Mouse (Mus musculus) limb, embryonic 10.5 days (tissue): Measurements from ENCODE around the gene Rnf214. TPM values are rescaled to one million over a fixed set of nuclear protein-coding genes. Genes with fewer than 3 reads are reported as not detected.

Experiments used
- DNase-seq: peaks from one replicate; pipeline ENCODE4 v3.0.0-alpha.2; 2017; ENCODE audit warnings: low spot score
- H3K27ac ChIP-seq: fragments of 300-500 bp; sonication (generic); 2 replicates; pipeline ENCODE4 v1.5.1; 2016; ENCODE audit warnings: mild to moderate bottlenecking
- H3K27me3 ChIP-seq: fragments of 300-500 bp; sonication (generic); 2 replicates; pipeline ENCODE4 v1.6.1; 2016; ENCODE audit warnings: low read depth, mild to moderate bottlenecking; ENCODE audit not compliant: poor library complexity, severe bottlenecking
- H3K36me3 ChIP-seq: fragments of 300-500 bp; sonication (generic); 2 replicates; pipeline ENCODE4 v1.6.1; 2016; ENCODE audit warnings: mild to moderate bottlenecking, moderate library complexity
- H3K4me1 ChIP-seq: fragments of 300-500 bp; sonication (generic); 2 replicates; pipeline ENCODE4 v1.6.1; 2016
- H3K4me3 ChIP-seq: fragments of 300-500 bp; sonication (generic); 2 replicates; pipeline ENCODE4 v1.5.1; 2016; ENCODE audit warnings: mild to moderate bottlenecking, moderate library complexity
- H3K9me3 ChIP-seq: fragments of 300-500 bp; sonication (generic); replicated peaks from 2 replicates; pipeline ENCODE4 v1.6.1; 2016; ENCODE audit warnings: mild to moderate bottlenecking
- WGBS: fragments of 180-500 bp; shearing (Covaris S2); methylation state at CpG from one replicate; pipeline ENCODE4 v1.1.7; 2016; 5-methylcytosine and 5-hydroxymethylcytosine counted together
- polyA plus RNA-seq: library from polyadenylated mRNA; unstranded; fragments of >200 nt; fragmentation: Nextera tagmentation; extraction: Ambion mirVana; gene quantifications from 2 replicates; pipeline ENCODE4 v1.2.1, GENCODE M21; 2016

Gene Rnf214
- polyA plus RNA-seq, 1 experiment from 2014 or later: 61.2 TPM

DNA sequence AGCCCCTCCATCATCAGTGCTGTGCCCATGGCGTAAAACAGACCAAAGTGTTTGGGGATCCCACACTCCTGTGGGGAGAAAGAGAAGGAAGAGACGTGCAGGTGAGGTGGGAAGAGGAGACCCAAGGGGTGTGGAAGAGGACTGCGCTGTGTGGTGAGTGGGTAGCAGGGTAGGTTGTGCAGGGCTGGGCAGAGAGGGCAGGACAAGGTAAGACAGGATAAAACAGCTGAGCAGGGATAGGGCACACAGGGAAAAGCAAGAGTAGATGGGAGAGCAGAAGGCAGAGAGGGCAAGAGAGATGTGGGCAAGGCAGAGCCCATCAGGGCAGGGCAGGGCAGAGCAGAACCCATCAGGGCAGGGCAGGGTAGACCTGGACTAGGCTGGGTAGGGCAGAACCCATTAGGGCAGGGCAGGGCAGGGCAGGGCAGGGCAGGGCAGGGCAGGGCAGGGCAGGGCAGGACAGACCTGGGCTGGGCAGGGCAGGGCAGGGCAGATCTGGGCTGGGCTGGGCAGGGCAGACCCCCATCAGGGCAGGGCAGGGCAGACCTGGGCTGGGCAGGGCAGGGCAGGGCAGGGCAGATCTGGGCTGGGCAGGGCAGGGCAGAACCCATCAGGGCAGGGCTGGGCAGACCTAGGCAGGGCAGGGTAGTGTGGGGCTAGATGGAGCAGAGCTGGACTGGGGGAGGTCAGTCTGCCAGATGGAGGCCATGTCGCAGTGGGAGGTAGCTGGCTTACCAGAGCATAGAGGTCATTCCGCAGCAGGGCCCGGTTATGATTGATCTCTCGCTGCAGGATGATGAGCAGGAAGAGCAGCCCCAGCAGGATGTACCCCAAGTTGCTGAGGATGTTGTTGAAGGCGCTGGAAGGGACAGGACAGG is 37.2 kb upstream of the Rnf214 start:
- DNase-seq: no peak
- H3K27ac ChIP-seq: no peak overlapping the region
- no peaks in the 10 kb centered on the region for H3K27me3 ChIP-seq
- H3K4me3 ChIP-seq: no peak overlapping the region; the same call in 1 of the 2 replicates
- 0 out of 2 replicates have a peak, but pooled peaks cover 3% of the 10 kb centered on the region for H3K4me1 ChIP-seq
- no peaks in the 10 kb centered on the region for H3K9me3 ChIP-seq
- H3K36me3 ChIP-seq: peaks cover 95% of the 10 kb centered on the region
- 92% methylated on average over 8 of the region's 8 CpGs for WGBS

GRCm38 (mm10) chr9:45942916-45943315 is 36.2 kb upstream of the Rnf214 start:
- H3K9me3 ChIP-seq: no peaks in the 10 kb centered on the region
- no peak overlapping the region for H3K4me3 ChIP-seq
- no peak overlapping the region for H3K27ac ChIP-seq
- no peaks in the 10 kb centered on the region for H3K27me3 ChIP-seq
- DNase-seq: no peak
- peaks cover 95% of the 10 kb centered on the region for H3K36me3 ChIP-seq
- H3K4me1 ChIP-seq: 0 out of 2 replicates have a peak, but pooled peaks cover 3% of the 10 kb centered on the region
- 93% methylated on average over 8 of the region's 8 CpGs for WGBS

GRCm38 (mm10) chr9:45942464-45942863 is 35.8 kb upstream of the Rnf214 start:
- Histone ChIP-seq H3K4me1 (0 out of 2 replicates have a peak, but pooled peaks cover 3% of the 10 kb centered on the region), H3K36me3 (peaks cover 95% of the 10 kb centered on the region)
- WGBS: 88% methylated on average over 16 of the region's 16 CpGs

DNA sequence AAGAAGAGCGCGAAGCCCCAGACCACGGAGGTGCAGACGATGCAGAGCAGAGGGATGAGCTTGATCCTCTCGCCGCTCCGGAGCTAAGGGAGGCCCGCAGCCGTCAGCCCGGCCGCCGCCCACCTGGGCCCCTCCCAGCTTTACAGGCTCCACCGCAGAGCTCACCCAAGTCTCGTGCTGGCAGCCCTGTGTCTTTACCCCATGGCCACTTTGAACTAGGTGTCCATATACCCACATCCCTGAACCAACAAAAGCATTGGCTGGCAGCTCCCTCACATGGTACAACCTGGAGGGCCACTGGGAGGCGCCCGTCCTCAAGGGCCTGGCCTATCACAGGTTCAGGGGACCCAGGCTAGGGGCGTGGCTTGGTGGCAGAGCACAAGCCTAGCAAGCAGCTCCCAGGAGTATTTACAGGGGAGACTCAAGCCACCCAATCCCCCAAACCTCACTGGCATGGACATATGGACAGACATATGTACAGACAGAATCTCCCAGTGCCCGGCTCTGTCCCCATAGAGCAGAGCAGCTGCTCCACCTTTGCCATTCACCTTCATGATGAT is 34.7 kb upstream of the Rnf214 start:
- 50% methylated on average over 18 of the region's 18 CpGs for WGBS
- DNase-seq: no peak

More at GRCm38 (mm10) chr9:45942464-45942863, 35.8 kb upstream of the Rnf214 start:
- Histone ChIP-seq H3K27ac (no peak overlapping the region), H3K27me3 (no peaks in the 10 kb centered on the region), H3K9me3 (no peaks in the 10 kb centered on the region), H3K4me3 (no peak overlapping the region)
- no peak for DNase-seq

GRCm38 (mm10) chr9:45939794-45940193 is 33.1 kb upstream of the Rnf214 start:
- 93% methylated on average over 6 of the region's 6 CpGs for WGBS
- Histone ChIP-seq H3K27ac (no peak overlapping the region), H3K27me3 (peaks cover 20% of the 10 kb centered on the region), H3K4me1 (peaks cover 12% of the 10 kb centered on the region), H3K9me3 (no peaks in the 10 kb centered on the region), H3K36me3 (peaks cover 68% of the 10 kb centered on the region), H3K4me3 (no peak overlapping the region)
- no peak for DNase-seq

More for the DNA sequence above, 34.7 kb upstream of the Rnf214 start:
- H3K4me3 ChIP-seq: no peak overlapping the region
- H3K4me1 ChIP-seq: 0 out of 2 replicates have a peak, but pooled peaks cover 3% of the 10 kb centered on the region
- H3K27me3 ChIP-seq: peaks cover 5% of the 10 kb centered on the region
- no peak overlapping the region for H3K27ac ChIP-seq
- peaks cover 84% of the 10 kb centered on the region for H3K36me3 ChIP-seq
- no peaks in the 10 kb centered on the region for H3K9me3 ChIP-seq

GRCm38 (mm10) chr9:45938952-45939637 is 32.4 kb upstream of the Rnf214 start:
- Histone ChIP-seq H3K27me3 (peaks cover 22% of the 10 kb centered on the region), H3K36me3 (peaks cover 61% of the 10 kb centered on the region), H3K27ac (no peak overlapping the region), H3K9me3 (no peaks in the 10 kb centered on the region), H3K4me3 (no peak overlapping the region), H3K4me1 (peaks cover 9% of the 10 kb centered on the region)
- WGBS: 86% methylated on average over 15 of the region's 15 CpGs
- DNase-seq: no peak

- Histone ChIP-seq H3K4me1 (peaks cover 9% of the 10 kb centered on the region), H3K9me3 (no peaks in the 10 kb centered on the region), H3K36me3 (peaks cover 51% of the 10 kb centered on the region), H3K27me3 (peaks cover 22% of the 10 kb centered on the region), H3K27ac (no peak overlapping the region), H3K4me3 (no peak overlapping the region)
- WGBS: 91% methylated on average over 8 of the region's 8 CpGs
- DNase-seq: no peak
Measured at GRCm38 (mm10) chr9:45938088-45938487, 31.4 kb upstream of the Rnf214 start.

- Histone ChIP-seq H3K4me3 (no peak overlapping the region), H3K4me1 (peaks cover 9% of the 10 kb centered on the region), H3K27ac (no peak overlapping the region), H3K27me3 (peaks cover 22% of the 10 kb centered on the region), H3K9me3 (no peaks in the 10 kb centered on the region), H3K36me3 (peaks cover 42% of the 10 kb centered on the region)
- DNase-seq: peak; percentile 57
- 25% methylated on average over 3 of the region's 3 CpGs for WGBS
Measured at GRCm38 (mm10) chr9:45936883-45937282, 30.2 kb upstream of the Rnf214 start.

DNA sequence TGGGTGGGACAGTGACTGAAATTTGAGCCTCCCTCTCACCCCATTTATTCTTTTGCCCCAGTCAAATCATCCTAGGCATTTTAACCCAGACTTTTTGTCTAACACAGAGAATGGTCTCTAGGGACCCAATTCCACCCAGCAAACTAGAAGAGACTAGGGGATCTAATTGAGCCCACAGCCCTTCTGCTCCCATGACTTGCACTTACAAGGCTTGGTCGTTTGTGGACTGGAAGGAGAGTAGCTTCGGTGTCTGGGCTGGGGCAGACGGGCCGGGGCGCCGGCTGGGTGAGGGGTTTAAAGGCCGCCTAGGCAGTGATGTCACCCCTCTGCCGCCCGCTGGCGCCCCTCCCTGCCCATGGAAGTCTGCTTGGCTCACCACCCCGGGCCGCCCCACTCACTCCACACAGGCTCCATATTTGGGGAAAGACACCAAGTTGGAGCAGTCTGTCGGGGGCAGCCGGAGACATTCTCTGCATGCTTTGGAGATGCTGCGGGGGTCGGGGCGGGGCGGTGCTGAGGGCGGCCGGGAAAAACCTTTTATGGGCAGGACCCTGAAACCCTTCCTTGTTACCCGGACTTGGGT is 29.0 kb upstream of the Rnf214 start, which contains the start of gene Tagln:
TSS of gene Tagln (minus strand) at position 431 of the 583 bp plus-strand sequence.
- Histone ChIP-seq H3K9me3 (no peaks in the 10 kb centered on the region), H3K27me3 (peaks cover 22% of the 10 kb centered on the region), H3K4me1 (peaks cover 9% of the 10 kb centered on the region), H3K4me3 (peak within 1 kb of the TSS; percentile 39), H3K27ac (0 out of 2 replicates have a peak within 1 kb of the TSS, but pooled peaks have one; percentile 56), H3K36me3 (peaks cover 37% of the 10 kb centered on the region)
- peak; percentile 48 for DNase-seq
- WGBS: 7% methylated on average over 21 of the region's 21 CpGs

- no peak overlapping the region for H3K27ac ChIP-seq
- no peak for DNase-seq
Measured at GRCm38 (mm10) chr9:45932571-45933415, 26.1 kb upstream of the Rnf214 start.

DNA sequence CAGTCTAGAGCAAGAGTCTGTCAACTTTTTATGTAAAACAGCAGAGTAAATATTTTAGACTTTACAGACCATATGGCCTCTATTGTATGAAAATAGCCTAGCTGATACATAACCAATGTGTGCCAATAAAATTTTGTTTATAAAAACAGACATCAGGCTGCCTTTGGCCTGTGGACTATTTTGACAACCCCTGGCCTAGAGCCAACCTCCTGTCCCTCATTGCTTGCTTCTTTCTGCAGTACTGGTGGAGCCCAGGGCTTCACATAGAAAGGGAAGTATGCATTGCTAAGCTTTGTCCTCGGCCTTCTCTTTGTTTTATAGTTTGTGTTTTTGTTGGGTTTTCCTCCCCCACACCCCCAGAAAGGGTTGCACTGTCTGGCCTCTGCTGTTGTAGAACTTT is 25.2 kb upstream of the Rnf214 start:
- Histone ChIP-seq H3K4me3 (no peak overlapping the region), H3K27ac (no peak overlapping the region), H3K27me3 (peaks cover 22% of the 10 kb centered on the region), H3K9me3 (no peaks in the 10 kb centered on the region), H3K36me3 (peaks cover 46% of the 10 kb centered on the region), H3K4me1 (peaks cover 9% of the 10 kb centered on the region)
- 75% methylated on average over 1 of the region's 1 CpGs for WGBS
- no peak for DNase-seq

More at GRCm38 (mm10) chr9:45932571-45933415, 26.1 kb upstream of the Rnf214 start:
- no peaks in the 10 kb centered on the region for H3K9me3 ChIP-seq
- peaks cover 22% of the 10 kb centered on the region for H3K27me3 ChIP-seq
- peaks cover 40% of the 10 kb centered on the region for H3K36me3 ChIP-seq
- no peak overlapping the region for H3K4me3 ChIP-seq
- 87% methylated on average over 11 of the region's 11 CpGs for WGBS
- H3K4me1 ChIP-seq: peaks cover 9% of the 10 kb centered on the region

GRCm38 (mm10) chr9:45929285-45929684 is 22.6 kb upstream of the Rnf214 start:
- no peaks in the 10 kb centered on the region for H3K9me3 ChIP-seq
- no peaks in the 10 kb centered on the region for H3K4me1 ChIP-seq
- DNase-seq: no peak
- H3K4me3 ChIP-seq: no peak overlapping the region
- no peaks in the 10 kb centered on the region for H3K27me3 ChIP-seq
- 86% methylated on average over 5 of the region's 5 CpGs for WGBS
- peaks cover 62% of the 10 kb centered on the region for H3K36me3 ChIP-seq
- H3K27ac ChIP-seq: no peak overlapping the region
